ENCODE assay signal across 9 mouse cellular contexts in the genomic region with DNA sequence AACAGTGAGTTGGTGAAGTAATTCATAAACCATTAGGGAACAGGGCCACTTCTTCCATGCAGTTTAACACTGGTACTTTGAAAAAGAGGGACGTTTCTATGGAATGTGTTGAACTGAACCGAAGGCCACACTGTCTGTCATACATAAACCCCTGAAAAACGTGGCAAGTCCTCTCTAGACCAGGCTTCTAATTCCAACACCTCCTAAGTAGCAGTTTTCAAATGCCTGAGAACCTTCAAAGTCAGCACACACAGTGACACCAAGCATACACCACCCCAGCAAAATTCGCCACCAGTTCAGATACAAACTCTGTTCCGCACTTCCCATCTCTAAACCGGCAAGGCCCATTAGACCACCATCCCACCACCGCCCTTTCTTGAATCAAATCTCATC. TPM values are rescaled to one million over a fixed set of nuclear protein-coding genes. Genes with fewer than 3 reads are reported as not detected.
DNase-seq lines count a peak whose midpoint lies in the region; ATAC-seq and TF ChIP-seq lines count a peak whose summit lies in the region.
"Had no signal": no experiment of that assay in that cellular context is flagged by ENCODE, and none has a peak within 500 bp of the region (broad histone marks: within the 10 kb centered on the region; RNA-seq: fewer than 3 reads in every experiment).

No protein-coding gene starts in this region.

- peaks cover 32% of the 10 kb centered on the region for H3K36me3 ChIP-seq in heart, embryonic 13.5 days
- H3K36me3 ChIP-seq in E14TG2a.4 (ENCODE audit: insufficient read depth, low read length) = peaks cover 40% of the 10 kb centered on the region
- H3K36me3 ChIP-seq in forebrain, embryonic 13.5 days (ENCODE audit: poor library complexity, severe bottlenecking) = peaks cover 30% of the 10 kb centered on the region
- peaks cover 10% of the 10 kb centered on the region for H3K36me3 ChIP-seq in liver, embryonic 16.5 days (ENCODE audit: control insufficient read depth, insufficient read depth)

- peaks cover 41% of the 10 kb centered on the region for H3K4me1 ChIP-seq in heart, embryonic 13.5 days
- H3K4me1 ChIP-seq in E14TG2a.4 (replicated peaks; ENCODE audit: low read depth, low read length) = peaks cover 32% of the 10 kb centered on the region
- H3K4me1 ChIP-seq in forebrain, embryonic 13.5 days = peaks cover 23% of the 10 kb centered on the region
- H3K4me1 ChIP-seq in liver, embryonic 16.5 days (ENCODE audit: control insufficient read depth, low read depth, low read length) = peaks cover 17% of the 10 kb centered on the region

- peak overlapping the region; percentile 98 for H3K9ac ChIP-seq in heart, embryonic 13.5 days
- peak overlapping the region; percentile 92 for H3K9ac ChIP-seq in forebrain, embryonic 13.5 days
- peak overlapping the region; percentile 94 for H3K9ac ChIP-seq in liver, embryonic 16.5 days (ENCODE audit: low read depth, low read length)

- peak overlapping the region; percentile 95 for H3K27ac ChIP-seq in heart, embryonic 13.5 days (replicated peaks)
- peak overlapping the region; percentile 96 for H3K27ac ChIP-seq in forebrain, embryonic 13.5 days
- peak overlapping the region; percentile 90 for H3K27ac ChIP-seq in liver, embryonic 16.5 days (ENCODE audit: low read length)

- H3K4me3 ChIP-seq in heart, embryonic 13.5 days = peak overlapping the region; percentile 90
- H3K4me3 ChIP-seq in E14TG2a.4 (replicated peaks; ENCODE audit: low read length) = peak overlapping the region; percentile 95
- peak overlapping the region; percentile 92 for H3K4me3 ChIP-seq in forebrain, embryonic 13.5 days
- H3K4me3 ChIP-seq in liver, embryonic 16.5 days (ENCODE audit: low read depth, low read length) = peak overlapping the region; percentile 91

- ATAC-seq in heart, embryonic 13.5 days (ENCODE audit: extremely low read depth, insufficient number of reproducible peaks, low FRiP score, low TSS enrichment) = no peak
- ATAC-seq in forebrain, embryonic 13.5 days = no peak
- no peak for ATAC-seq in liver, embryonic 16.5 days (ENCODE audit: low read depth)

- TF ChIP-seq CTCF in E14TG2a.4 (conservative IDR thresholded peaks at IDR 0.05; ENCODE audit: low read length) = no peak

- H3K9me3 ChIP-seq in heart, embryonic 13.5 days = no peaks in the 10 kb centered on the region
- no peaks in the 10 kb centered on the region for H3K9me3 ChIP-seq in E14TG2a.4 (ENCODE audit: low read length)
- H3K9me3 ChIP-seq in forebrain, embryonic 13.5 days (replicated peaks) = no peaks in the 10 kb centered on the region
- H3K9me3 ChIP-seq in liver, embryonic 16.5 days (replicated peaks; ENCODE audit: control insufficient read depth, low read length) = no peaks in the 10 kb centered on the region

- H3K27me3 ChIP-seq in heart, embryonic 13.5 days (replicated peaks) = no peaks in the 10 kb centered on the region
- H3K27me3 ChIP-seq in E14TG2a.4 (ENCODE audit: insufficient read depth, low read length) = no peaks in the 10 kb centered on the region
- no peaks in the 10 kb centered on the region for H3K27me3 ChIP-seq in forebrain, embryonic 13.5 days
- H3K27me3 ChIP-seq in liver, embryonic 16.5 days (ENCODE audit: control insufficient read depth, insufficient read depth, low read depth, low read length) = no peaks in the 10 kb centered on the region
- H3K27me3 ChIP-seq: Patski had no signal

- DNase-seq in heart, adult 11 months = no peak
- DNase-seq in urinary bladder, postnatal 14 days (ENCODE audit: low spot score) = no peak
- DNase-seq in embryo, embryonic 9.5 days (ENCODE audit: extremely low spot score) = no peak
- no peak for DNase-seq in left cerebral cortex, adult 11 months (ENCODE audit: low spot score)

- H3K4me2 ChIP-seq in heart, embryonic 13.5 days = peak overlapping the region; percentile 84
- peak overlapping the region; percentile 89 for H3K4me2 ChIP-seq in forebrain, embryonic 13.5 days
- H3K4me2 ChIP-seq in liver, embryonic 16.5 days (ENCODE audit: low read depth, low read length) = peak overlapping the region; percentile 86

- 2% methylated on average over 7 of the region's 7 CpGs for WGBS in heart, embryonic 13.5 days
- 6% methylated on average over 7 of the region's 7 CpGs for WGBS in forebrain, embryonic 13.5 days
- WGBS in liver, embryonic 16.5 days (ENCODE audit: insufficient replicate concordance) = 5% methylated on average over 7 of the region's 7 CpGs

RNA-seq across cellular contexts. Expression of a gene that starts 0.8 kb away (rescaled TPM):
- 80.7 and 97.0 TPM in 2 replicates for polyA plus RNA-seq in heart, embryonic 13.5 days (2015; fragmentation: Nextera tagmentation; extraction: Ambion mirVana)
- 155 and 158 TPM in 2 replicates for polyA plus RNA-seq in forebrain, embryonic 13.5 days (2015; fragmentation: Nextera tagmentation; extraction: Ambion mirVana)
- polyA plus RNA-seq in liver, embryonic 16.5 days (2015; fragmentation: Nextera tagmentation; extraction: Ambion mirVana) = 51.2 and 52.5 TPM in 2 replicates

RNA-seq across cellular contexts. Expression of a gene that starts 5.2 kb away (rescaled TPM):
- 25.6 and 29.3 TPM in 2 replicates for polyA plus RNA-seq in heart, embryonic 13.5 days (2015; fragmentation: Nextera tagmentation; extraction: Ambion mirVana)
- 21.5 and 25.6 TPM in 2 replicates for polyA plus RNA-seq in forebrain, embryonic 13.5 days (2015; fragmentation: Nextera tagmentation; extraction: Ambion mirVana)
- polyA plus RNA-seq in liver, embryonic 16.5 days (2015; fragmentation: Nextera tagmentation; extraction: Ambion mirVana) = 7.7 and 8.2 TPM in 2 replicates

RNA-seq across cellular contexts. Expression of a gene that starts 28.0 kb away (rescaled TPM):
- 32.4 and 38.4 TPM in 2 replicates for polyA plus RNA-seq in heart, embryonic 13.5 days (2015; fragmentation: Nextera tagmentation; extraction: Ambion mirVana)
- polyA plus RNA-seq in forebrain, embryonic 13.5 days (2015; fragmentation: Nextera tagmentation; extraction: Ambion mirVana) = 35.6 and 39.0 TPM in 2 replicates
- polyA plus RNA-seq in liver, embryonic 16.5 days (2015; fragmentation: Nextera tagmentation; extraction: Ambion mirVana) = 9.0 and 9.9 TPM in 2 replicates

RNA-seq across cellular contexts. Expression of a gene that starts 38.9 kb away (rescaled TPM):
- polyA plus RNA-seq in heart, embryonic 13.5 days (2015; fragmentation: Nextera tagmentation; extraction: Ambion mirVana) = 0.33 TPM in 1 of 2 replicates, not detected in the other
- not detected in 2 replicates for polyA plus RNA-seq in forebrain, embryonic 13.5 days (2015; fragmentation: Nextera tagmentation; extraction: Ambion mirVana)
- polyA plus RNA-seq in liver, embryonic 16.5 days (2015; fragmentation: Nextera tagmentation; extraction: Ambion mirVana) = 19.0 and 19.2 TPM in 2 replicates
- polyA plus RNA-seq: Patski had no signal

RNA-seq across cellular contexts. Expression of a gene that starts 45.7 kb away (rescaled TPM):
- polyA plus RNA-seq in heart, embryonic 13.5 days (2015; fragmentation: Nextera tagmentation; extraction: Ambion mirVana) = 82.9 and 89.4 TPM in 2 replicates
- polyA plus RNA-seq in forebrain, embryonic 13.5 days (2015; fragmentation: Nextera tagmentation; extraction: Ambion mirVana) = 88.2 TPM in 2 replicates
- polyA plus RNA-seq in liver, embryonic 16.5 days (2015; fragmentation: Nextera tagmentation; extraction: Ambion mirVana) = 16.9 and 20.4 TPM in 2 replicates
